In the genomic region with DNA sequence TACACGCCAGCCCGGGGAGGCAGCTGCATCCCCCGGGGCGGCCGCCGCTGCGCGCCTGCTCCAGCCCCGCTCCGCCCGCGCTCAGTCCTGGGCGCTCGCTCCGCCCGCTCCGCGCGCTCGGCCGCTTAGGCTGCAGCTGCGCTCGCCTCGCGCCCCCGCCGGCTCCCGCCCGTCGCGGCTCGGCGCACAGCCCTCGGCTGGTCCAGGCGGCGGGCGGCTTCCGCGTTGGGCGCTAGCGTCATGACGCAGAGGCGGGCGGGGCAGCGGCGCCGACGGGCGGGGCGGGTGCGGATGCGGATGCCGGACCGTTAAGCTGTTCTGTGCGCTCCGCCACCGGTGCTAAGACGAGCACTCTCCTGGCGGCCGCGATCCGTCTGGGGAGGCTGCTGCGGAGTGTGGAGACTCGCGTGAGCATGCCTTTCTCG, we compare ENCODE assay signal across 1 mouse cellular context.
TF ChIP-seq lines count a peak whose summit lies in the region.

Pip4k2a (minus strand) TSS at position 73 of the 425 bp plus-strand sequence.
4930426L09Rik (plus strand) TSS at position 290 of the 425 bp plus-strand sequence.

TF ChIP-seq in CH12.LX, 34 proteins besides CTCF, POLR2A, EP300 and RAD21 (continued from another document):
- TF ChIP-seq NRF1 (IDR thresholded peaks at IDR 0.05; ENCODE audit: low read depth, low read length) = peak; percentile 74
- TF ChIP-seq MYC (IDR thresholded peaks at IDR 0.05; ENCODE audit: low read depth, low read length) = no peak
- TF ChIP-seq MXI1 (IDR thresholded peaks at IDR 0.05; ENCODE audit: low read depth, low read length) = no peak
- TF ChIP-seq GABPA (IDR thresholded peaks at IDR 0.05; ENCODE audit: insufficient replicate concordance, low read depth, low read length) = no peak
- peak; percentile 84 for TF ChIP-seq UBTF (IDR thresholded peaks at IDR 0.05; ENCODE audit: low read depth, low read length)
- TF ChIP-seq TCF12 (IDR thresholded peaks at IDR 0.05; ENCODE audit: low read depth, low read length) = peak; percentile 86
- peak; percentile 75 for TF ChIP-seq ZMIZ1 (IDR thresholded peaks at IDR 0.05; ENCODE audit: low read depth, low read length)
- TF ChIP-seq HCFC1 (IDR thresholded peaks at IDR 0.05; ENCODE audit: low read depth, low read length) = peak; percentile 33; the same call in 1 of the 2 replicates
- peak; percentile 70; the same call in 1 of the 2 replicates for TF ChIP-seq MAZ (IDR thresholded peaks at IDR 0.05; ENCODE audit: low read depth, low read length)
- TF ChIP-seq SMC3 (IDR thresholded peaks at IDR 0.05; ENCODE audit: low read depth, low read length) = no peak
- TF ChIP-seq USF2 (conservative IDR thresholded peaks at IDR 0.05; ENCODE audit: low read depth, low read length) = no peak
- TF ChIP-seq ELF1 (IDR thresholded peaks at IDR 0.05; ENCODE audit: low read depth, low read length) = peak; percentile 97
